Mouse (Mus musculus): ENCODE measurements around the gene Nes. TPM values are rescaled to one million over a fixed set of nuclear protein-coding genes. Genes with fewer than 3 reads are reported as not detected.

Nes gene
- total RNA-seq, 1 experiment from 2014 or later, result 23.0 TPM

DNA sequence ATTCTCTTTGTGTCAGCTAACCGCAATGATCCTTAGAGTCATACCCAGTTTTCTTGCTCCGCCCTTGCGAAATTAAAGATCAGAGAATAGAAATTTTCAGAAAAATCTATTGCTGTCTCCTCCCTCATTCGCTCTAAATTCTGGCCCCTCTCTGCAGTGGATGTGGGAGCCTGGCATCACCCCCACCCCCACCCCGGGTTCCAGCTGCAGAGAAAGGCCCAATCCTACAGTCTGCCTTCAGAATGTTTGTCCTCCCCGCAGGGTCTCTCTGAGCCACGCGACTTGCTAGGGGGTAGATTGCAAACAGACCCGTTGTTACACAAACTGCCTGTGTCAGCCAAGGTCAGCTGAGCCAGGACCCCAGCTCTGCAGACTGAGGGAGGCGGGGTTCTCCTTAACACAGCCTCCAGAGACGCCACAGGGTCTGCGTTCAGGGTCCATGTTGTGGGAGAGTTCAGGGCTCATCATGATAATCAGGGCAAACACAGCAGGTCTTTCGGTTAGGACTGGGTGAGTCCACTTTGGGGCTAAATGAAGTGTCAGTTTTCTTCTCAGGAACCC is 20.8 kb upstream of the Nes start:
- no peak for DNase-seq

DNA sequence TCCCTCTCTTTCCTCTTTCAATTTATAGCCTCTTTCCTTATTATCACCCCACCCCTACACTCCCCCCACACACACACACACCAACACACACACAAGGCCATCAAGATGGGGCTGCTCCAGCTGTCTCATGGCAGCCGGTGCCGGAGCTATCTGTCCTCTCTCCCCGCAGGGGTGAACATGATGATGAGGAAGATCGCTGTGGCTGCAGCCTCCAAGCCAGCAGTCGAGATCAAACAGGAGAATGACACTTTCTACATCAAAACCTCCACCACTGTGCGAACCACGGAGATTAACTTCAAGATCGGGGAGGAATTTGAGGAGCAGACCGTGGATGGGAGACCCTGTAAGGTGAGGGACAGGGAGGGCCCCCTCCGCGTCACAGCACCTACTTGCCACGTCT is 18.9 kb upstream of the Nes start:
- DNase-seq, result no peak

DNA sequence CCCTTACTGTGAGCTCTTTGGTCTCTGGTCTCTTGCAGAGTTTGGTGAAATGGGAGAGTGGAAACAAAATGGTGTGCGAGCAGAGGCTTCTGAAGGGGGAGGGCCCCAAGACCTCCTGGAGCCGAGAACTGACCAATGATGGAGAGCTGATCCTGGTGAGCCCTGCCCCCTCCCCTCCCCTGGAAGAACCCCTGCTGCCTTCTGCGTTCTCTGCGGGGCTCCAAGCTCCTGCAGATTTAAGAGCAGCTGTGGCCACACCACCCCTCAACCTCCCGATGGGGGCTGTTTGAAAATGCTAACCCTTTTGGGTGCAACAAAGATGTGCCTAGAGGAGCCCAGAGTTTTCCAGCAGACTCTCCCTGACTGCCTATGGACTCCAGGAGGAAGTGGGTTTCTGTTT is 18.4 kb upstream of the Nes start:
- no peak for DNase-seq

DNA sequence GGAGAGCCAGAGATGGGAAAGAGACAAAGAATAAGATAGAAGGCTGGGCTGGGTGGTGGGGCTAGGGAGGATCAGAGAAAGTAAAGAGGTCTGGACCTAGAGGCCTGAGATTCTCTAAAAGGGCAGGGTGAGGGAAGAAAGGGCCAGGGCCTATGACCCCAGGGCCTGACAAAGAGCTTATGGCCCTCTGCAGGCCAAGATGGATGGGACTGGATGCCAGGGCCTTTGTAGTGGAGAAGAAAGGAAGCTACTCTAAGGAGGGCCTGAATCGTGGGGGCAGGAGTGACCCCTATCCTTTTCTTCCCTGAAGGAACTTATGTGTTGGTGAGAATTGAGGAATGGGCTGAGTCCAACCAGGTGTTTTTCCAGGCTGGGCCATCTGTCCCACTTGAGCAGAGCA is 12.8 kb upstream of the Nes start:
- no peak for DNase-seq

DNA sequence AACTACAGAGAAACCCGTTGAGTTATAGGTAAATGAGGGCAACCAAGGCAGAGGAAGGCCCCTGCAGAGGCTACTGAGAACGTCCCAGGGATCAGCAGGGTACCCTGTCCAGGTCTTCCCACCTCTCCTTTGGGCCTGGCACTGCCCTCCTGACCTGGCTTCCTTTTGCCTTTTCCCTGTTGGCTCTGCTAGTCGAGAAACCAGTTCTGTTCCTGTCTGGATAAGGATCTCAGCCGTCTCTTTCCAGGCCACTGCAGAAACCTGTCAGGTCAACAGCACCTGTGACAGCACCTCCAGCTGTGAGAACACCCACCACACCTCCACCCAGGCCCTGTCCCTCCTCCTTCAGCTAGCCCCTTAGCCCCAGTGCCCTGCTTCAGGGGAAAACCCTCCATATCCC is 12.4 kb upstream of the Nes start:
- no peak for DNase-seq

DNA sequence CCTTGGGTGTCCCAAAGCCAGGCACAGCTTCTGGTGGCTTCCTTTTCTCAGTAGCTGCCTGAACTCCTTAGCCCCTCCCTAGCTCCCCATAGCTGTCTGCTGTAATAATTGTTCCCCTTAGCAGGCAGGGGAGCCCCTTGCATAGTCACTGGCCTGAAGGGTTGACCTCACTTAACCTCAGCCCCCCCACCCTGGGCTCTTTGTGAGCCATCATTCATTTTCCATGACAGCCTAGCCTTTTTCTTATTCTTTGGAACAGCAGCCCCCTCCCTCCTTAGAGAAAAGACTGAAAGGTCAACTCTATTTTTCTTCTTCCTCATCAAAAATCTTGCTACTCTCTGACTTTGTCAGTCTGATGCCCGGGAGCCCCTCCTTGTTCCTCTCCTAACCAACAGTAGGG is 11.9 kb upstream of the Nes start:
- DNase-seq, result no peak

DNA sequence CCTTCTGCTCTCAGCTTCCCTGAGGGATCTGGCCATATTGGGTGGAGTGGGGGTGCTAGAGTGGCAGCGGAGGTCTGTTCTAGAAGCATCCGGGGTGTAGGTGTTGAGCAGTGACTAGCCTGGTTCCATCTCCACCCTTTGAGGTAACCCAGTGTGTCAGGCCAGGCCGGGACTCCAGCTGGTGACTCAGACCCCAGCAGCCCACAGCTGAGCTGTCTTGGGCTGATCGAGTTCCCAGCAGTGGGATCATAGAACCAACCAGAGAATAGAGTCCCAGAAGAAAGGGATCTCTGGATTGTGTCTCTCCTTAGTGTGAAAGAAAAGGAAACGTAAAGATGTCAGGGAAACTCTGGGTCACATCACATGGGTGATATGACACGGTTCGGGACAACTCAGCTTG is 11.5 kb upstream of the Nes start:
- no peak for DNase-seq

DNA sequence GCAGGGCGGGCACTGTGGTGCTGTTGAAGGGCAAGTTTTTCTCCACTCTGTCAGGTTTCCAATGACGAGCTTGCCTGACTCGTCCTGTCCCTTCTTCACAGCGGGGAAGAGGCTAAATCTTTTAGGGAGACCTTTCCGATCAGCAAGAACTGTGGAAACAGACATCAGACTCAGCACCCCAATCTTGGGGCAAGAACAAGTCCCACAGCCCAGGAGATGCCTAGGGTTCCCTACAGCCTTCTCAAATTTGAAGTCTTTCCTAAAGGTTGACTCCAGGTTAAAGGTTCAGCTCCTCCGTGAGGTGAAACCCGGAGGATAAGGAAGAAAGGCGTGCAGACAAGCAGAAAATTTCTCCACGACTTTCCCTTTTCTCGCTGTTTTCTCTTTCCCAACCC is 10.7 kb upstream of the Nes start:
- no peak for DNase-seq

DNA sequence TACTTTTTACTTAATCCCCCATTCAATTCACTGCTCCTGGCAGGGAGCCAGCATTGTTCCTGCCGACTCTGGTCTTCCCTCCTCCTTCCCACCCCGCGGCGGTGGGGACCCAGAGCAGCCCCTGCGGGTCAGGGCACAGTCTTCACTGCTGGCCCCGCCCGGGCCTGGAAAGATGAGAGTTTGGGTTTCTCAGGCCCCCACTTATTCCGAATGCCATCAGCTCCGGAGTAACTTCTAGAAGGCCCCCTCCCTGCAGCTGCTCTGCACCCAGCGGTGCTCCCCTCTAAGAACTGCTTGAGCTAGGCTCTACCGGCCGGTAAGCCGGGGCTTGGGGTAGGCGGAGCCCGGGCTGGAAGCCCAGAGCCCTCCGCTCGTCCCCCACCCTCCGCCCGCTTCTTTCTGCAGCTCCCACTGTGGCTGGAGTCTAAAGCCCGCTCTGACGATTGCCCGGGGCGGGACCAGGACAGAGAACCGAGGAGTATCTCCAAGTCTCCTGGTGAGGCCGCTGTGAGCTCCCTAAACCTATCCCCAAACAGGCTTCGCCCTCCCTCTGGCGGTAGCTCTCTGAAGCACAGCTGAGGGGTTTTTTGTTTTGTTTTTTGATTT is 10.2 kb upstream of the Nes start:
- DNase-seq, result peak; percentile 93

DNA sequence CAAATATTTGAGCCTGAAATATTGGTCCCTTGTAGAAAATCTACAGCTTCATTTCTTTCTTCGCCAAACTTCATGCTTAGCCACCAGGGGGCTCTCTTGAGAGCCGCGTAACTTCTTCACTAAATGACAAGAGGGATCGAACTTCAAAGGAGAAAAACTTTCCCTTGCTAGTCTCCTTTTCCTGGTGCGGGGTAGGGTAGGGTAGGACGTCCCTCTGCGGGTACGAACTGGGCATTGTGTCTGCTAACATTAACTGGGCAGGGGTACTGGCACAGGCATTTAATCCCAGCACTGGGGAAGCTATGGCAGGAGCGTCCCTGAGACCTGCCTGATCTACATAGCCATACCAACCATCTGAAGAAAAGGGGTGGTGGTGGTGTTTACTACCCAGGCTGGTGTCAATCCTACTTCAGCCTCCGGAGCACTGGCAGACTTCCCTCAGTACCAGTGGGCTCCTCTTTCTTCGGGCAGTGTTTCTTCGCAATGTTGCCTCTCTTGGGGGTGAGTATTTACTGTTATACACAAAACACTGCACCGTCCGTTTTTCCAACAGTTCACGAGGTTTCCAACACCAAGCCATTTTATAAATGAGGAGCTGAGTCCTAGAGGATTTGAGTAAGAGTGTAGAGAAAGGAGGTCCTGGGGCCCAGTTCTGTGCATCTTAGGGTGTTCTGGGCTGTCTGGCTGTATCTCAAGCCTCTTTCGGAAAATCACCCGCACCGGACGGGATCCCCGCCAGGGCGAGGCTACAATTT is 517 bp upstream of the Nes start:
- peak; percentile 70 for DNase-seq

DNA sequence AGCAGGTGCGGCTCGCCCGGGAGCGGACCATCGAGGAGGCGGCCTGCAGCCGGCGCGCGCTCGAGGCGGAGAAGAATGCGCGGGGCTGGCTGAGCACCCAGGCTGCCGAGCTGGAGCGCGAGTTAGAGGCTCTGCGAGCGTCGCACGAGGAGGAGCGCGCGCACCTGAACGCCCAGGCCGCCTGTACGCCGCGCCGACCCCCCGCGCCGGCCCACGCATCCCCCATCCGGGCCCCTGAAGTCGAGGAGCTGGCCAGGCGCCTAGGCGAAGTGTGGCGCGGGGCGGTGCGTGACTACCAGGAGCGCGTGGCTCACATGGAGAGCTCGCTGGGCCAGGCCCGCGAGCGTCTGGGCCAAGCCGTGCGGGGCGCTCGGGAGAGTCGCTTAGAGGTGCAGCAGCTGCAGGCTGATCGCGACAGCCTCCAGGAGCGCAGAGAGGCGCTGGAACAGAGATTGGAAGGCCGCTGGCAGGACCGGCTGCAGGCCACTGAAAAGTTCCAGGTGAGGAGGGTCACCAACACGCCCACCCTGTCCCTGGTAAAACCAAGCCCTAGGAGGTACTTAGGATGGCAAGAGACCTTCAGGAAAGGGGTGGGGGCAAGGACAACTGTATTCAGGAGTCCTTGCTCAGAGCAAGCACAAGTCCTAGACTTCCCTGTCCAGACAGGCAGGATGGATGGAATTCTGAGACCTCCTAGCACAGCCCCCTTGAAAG is 768 bp downstream of the Nes start:
- DNase-seq, result peak; percentile 43

DNA sequence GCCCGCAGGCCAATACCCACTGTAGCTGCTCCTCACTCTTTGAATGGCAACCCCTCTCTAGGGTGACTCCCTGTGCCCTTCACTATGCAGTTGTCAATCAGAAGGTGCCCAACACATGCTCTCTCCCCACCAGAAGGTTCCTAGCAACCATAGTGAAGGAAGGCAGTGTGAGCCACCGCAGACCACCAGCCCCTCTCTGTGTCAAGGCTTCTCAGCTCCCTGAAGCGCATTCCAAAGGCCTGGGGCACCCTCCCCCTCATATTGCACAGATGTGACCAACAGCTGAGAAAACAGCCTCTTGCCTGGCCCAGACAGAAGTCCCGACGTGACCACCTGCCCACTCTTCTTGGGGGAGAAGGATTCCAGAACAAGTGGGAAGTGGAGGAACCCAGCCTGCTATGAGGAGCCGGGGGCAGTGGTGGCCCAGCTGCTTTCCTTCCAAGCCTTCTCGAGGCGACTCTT is 1.4 kb downstream of the Nes start:
- DNase-seq, result no peak

DNA sequence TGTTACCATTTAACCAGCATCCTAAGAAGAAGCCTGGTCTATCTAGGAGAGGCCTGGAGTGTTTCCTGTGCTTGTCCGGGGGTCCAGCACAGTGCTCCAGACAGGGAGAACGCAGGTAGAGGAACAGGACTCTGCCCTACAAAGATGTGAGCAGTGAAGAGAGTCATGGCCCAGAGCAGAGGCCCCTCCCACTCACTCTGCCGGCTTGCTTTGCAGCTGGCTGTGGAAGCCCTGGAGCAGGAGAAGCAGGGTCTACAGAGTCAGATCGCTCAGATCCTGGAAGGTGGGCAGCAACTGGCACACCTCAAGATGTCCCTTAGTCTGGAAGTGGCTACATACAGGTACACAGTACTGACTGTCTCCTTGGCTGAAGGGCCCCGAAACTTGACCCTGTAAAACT is 1.9 kb downstream of the Nes start:
- no peak for DNase-seq

DNA sequence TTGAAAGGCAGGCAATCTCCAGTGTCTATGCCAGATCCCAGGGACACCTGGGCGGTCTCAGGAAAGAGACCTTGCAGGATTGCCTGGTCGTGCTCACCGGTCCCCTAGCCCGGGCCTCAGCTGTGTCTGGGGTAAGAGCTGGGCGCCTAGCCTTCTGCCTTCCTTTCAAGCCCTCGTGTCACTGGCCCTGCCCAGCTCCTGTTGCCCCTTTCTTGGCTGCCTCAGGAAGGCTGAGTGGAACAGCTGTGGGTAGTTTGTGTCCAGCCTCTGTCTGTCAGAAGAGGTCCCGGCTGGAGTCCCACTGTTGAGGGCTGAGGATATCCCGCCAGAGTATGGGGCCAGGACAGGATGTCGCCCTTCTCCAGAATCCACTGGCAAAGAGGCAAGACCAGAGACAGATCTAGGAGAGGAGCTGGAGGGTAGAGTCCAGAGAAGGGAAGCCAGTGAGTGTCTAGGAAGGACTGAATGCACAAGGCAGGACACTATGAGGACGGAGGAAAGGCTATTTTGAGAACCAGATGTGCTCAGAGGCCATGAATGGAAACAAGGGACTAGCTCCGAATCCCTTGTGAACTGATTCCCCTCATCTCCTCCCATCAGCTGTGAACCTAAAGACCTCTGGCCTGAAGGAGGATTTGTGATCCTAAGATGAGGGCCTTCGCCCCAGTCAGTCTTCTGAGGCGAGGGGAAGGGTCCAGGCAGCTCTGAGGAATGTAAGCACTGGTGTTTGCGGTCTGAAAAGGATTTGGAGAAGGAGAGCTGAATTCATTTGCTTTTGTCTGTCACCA is 2.9 kb downstream of the Nes start:
- no peak for DNase-seq

DNA sequence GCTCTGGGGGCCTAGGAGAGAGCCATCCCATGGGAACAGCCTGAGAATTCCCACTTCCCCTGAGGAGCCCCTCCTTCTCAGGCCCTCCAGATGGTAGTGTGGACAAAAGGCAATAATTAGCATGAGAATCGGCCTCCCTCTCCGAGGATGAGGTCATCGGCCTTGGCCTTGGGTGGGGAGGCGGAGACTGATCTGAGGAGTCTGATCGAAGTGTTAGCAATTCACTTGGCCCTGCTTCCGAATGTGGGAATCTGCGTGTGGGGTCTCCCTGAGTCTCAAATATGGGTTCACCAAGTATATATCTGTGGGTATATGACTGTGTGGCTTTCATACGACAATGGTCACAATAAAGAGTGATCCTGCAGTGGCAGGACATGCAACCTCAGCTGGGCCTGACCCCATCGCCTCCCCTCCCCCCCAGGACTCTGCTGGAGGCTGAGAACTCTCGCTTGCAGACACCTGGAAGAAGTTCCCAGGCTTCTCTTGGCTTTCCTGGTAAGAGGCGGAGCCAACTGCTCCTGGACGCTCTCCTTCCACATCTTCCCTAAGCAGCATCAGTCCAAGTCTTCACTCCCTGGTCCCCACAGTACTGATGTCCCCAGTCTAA is 3.6 kb downstream of the Nes start:
- DNase-seq, result peak; percentile 68

DNA sequence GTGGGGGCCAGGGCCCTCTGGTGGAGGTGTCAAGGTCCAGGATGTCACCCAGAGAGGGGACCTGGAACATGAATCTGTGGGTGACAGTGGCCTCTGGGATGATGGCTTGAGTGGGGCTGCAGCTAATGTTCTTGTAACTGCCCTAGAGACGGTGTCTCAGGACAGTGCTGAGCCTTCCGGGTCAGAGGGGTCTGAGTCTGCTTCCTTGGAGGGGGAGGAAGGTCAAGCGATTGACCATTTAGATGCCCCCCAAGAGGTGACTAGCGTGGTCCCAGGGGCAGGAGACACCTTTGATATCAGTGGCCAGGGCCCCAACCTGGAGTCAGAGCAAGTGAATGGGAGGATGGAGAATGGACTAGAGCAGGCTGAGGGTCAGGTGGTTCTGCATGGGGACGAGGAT is 8.6 kb downstream of the Nes start:
- DNase-seq, result no peak

DNA sequence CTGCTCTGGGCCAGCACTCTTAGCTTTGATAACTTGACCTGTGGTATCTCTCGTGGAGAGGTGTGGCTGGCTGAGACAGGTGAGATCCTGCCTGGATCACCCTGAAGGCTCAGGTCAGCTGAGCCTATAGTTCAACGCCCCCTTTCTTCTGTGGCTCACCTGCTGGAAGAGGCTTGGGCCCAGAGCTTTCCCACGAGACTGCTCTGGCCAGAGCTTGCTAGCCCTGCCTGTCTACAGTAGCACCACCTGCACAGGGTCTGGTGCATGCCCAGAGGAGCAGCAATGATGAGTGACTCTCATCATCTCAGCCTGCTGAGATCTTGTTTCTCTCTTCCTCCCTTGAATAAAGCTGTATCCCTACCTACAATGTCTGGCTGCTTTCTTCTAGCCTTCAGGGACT is 9.2 kb downstream of the Nes start:
- DNase-seq, result no peak

DNA sequence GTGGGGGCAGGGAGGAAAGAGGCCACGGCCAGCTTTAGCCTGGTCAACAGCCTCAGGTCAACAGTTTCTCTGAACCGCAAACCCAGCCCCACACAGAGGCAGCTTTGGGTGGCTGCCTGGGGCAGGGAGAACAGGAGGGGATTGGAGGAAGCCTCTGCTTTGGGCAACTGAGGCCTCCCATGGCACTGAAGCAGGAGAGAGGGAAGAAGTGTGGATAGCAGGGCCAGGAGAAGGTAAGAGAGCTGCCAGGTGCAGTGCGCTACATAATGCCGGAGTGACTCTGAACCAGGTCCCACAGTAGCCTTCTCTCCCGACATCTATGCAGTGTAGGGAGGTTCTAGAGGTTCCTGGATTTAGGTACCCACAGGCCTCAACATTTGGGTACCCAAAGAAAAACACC is 9.8 kb downstream of the Nes start:
- no peak for DNase-seq

DNA sequence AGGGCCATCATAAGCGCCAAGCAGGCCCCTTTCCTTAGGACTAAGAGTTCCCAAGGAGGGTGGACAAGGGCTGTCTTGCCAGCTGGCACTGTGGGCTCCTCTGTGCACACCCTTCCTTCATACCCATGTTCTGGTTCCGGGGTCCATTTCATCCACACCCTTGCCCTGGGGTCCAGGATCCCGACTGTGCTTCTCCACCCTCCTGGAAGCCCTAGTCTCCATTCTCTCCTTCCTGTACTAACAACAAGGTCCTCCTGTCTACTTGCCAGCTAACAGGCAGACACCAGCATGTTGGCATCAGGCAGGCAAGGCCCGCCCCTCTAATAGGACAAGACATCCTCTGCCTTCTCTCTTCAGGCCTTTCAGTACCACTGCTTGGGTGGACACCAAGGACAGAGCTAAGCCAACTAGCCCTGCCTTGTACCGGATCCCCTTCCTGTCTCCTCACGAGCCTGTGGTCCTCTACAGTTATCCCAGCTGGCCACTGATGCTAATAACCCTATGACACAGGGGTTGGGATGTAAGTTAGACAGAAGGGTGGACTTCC is 10.4 kb downstream of the Nes start:
- no peak for DNase-seq

DNA sequence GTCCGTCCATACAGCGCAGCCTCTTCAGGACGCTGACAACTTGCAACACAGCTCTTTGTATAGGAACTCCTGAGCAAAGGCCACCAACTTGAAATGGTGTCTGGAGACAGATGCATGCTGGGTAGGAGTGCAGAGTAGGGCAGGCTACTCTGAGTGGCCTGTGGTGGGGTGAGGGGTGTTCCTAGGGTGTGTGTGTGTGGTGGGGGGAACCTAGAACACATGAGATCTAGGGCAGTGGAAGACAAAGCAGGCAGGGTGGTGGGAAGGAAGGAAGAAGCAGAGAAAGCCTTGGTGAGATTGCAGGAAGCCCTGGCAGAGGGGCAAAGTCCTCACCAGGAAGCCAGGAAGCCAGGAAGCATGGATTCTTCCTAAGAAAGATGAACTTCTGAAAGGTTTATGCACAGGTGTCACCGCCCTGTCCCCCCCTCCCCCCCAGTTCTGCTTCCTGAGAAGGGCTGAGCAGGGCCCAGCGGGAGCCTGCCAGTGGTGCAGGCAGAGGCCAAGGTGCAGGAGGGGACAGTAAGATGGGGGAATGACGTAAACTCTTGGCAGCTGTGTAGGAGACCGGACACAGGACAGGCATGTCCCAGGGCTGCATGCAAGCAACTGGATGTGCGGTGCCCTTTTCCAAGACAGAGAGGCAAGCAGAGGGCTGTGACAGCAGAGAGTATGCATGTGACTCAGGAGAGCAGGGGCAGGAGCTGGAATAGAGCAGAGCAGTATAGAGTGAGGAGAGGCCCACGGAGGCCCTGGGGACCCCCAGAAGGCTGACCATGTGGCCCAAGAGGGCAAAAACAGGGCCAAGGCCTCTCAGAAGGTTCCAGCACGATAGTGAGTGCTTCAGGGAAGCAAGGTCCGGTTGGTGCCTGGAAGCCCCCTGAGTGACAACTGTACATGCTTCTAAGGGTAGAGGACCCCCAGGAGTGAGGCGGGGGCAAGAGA is 11.3 kb downstream of the Nes start:
- DNase-seq, result peak; percentile 72
